Mouse (Mus musculus): Measurements from ENCODE around the gene Figla.
A peak's percentile ranks its signal among the peaks of the same experiment; 100 is the strongest.
"Not testable (repeated sequence)": the region's sequence is repeated elsewhere in the genome, so short reads cannot be mapped to it uniquely, and the experiment has no call there.

Gene Figla

GRCm38 (mm10) chr6:86015871-86016270 is at the start of gene Figla:
Figla (plus strand) TSS chr6:86016171.
- no peak for DNase-seq (ENCODE audit: low spot score)

GRCm38 (mm10) chr6:85966686-85967085 is 49.3 kb upstream of the Figla start:
- no peak for DNase-seq (ENCODE audit: low spot score)

DNA sequence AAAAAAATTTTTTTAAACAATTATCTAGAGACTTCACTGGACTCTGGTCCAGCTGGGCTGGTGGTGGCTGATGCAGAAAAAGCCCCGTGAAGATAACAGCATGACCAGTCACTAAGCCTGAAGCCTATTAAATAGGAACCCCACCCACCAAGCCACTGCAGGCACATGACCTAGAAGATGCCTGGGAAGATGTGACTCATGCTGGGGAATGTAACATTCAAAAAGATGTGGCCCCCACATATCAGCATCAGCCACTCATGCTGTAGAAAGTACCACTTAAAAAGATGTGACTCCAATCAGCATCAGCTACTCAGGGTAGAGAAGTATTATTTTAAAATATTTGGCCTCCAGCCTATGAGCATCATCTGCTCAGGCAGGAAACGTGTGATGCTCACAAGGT is 46.1 kb upstream of the Figla start:
- DNase-seq (ENCODE audit: low spot score), result no peak

- no peak for DNase-seq (ENCODE audit: low spot score)
Observed at GRCm38 (mm10) chr6:85972699-85973098, 43.3 kb upstream of the Figla start.

GRCm38 (mm10) chr6:85973336-85973735 is 42.6 kb upstream of the Figla start:
- no peak for DNase-seq (ENCODE audit: low spot score)

DNA sequence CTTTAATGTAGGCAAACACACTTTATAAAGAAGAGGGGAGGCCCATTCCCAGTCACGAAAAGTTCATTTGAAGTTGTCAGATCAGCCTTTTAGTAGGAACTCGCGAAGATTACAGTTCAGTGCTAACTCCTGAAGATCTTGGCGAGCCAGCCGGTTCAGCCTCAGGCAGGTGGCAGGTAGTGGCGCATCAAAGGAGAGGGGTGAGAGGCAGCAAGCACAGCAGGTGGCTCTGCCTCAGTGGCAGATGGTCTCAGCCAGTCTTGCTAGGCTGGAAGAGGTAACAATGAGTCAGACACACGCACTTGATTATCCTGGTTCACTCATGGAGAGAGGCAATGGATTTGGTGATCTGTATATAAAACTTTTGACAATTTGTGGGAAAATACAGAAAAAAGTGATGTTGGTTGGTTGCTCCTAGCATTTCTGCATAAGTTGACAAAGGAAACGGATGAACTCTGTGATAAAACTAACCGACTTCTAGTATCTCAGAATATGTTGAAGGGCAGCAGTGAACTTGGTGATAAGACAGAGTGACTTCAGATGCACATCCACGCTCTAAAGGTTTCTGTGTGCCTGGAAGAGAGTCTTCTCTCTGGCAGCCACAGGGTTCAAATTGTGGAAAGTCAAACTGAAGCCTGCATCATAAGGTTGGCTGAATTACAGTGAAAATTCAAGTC is 40.9 kb upstream of the Figla start:
- no peak for DNase-seq (ENCODE audit: low spot score)

DNA sequence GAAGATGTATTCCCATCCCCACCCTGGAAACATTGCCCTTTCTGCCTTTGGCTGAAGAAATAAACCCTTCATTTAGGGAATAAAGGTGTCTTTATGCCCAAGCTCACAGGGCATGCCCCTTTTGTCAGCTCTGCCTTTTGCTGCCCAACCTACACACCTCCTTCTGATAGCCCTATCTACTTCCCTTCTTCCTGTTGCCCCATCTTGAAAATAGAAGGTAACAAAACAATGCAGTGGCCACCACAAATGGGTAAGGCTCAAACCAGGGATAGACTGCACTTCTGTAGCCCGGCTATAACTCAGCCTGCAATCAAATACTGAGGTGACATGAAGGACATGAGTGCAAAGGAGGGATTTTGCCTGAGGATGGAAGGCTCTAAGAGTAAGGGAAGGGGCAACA is 40.2 kb upstream of the Figla start:
- no peak for DNase-seq (ENCODE audit: low spot score)

GRCm38 (mm10) chr6:85976242-85976641 is 39.7 kb upstream of the Figla start:
- no peak for DNase-seq (ENCODE audit: low spot score)

GRCm38 (mm10) chr6:85978736-85979135 is 37.2 kb upstream of the Figla start:
- not testable (repeated sequence) for DNase-seq (ENCODE audit: low spot score)

GRCm38 (mm10) chr6:85984351-85984750 is 31.6 kb upstream of the Figla start:
- DNase-seq (ENCODE audit: low spot score), result no peak

- DNase-seq (ENCODE audit: low spot score), result not testable (repeated sequence)
Observed at GRCm38 (mm10) chr6:85989570-85989969, 26.4 kb upstream of the Figla start.

GRCm38 (mm10) chr6:85990774-85991173 is 25.2 kb upstream of the Figla start:
- DNase-seq (ENCODE audit: low spot score), result not testable (repeated sequence)

DNA sequence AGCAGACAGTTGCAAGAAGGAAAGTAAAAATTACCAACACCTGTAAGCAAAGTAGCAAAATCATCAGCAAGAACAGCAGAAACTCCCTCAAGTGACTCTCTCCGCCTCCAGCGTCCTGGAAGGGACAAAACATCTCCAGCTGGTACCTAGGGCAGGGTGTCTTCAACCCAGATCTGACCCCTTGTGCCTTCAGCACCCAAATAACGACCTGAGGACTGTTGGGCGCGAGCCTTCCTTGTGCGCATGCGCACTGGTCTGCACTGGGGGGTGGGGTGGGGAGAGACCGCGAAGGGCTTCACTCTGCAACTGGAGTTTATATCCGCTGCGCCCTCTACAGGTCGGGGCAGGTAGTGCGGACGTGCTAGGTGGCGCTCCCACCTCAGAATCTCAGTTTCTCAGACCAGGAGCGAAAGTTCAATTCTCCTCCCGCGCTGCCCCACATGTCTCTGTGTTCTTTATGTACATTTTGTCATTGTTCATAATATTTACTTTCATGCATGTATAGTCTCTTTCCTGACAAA is 12.5 kb upstream of the Figla start:
- DNase-seq (ENCODE audit: low spot score), result no peak

DNA sequence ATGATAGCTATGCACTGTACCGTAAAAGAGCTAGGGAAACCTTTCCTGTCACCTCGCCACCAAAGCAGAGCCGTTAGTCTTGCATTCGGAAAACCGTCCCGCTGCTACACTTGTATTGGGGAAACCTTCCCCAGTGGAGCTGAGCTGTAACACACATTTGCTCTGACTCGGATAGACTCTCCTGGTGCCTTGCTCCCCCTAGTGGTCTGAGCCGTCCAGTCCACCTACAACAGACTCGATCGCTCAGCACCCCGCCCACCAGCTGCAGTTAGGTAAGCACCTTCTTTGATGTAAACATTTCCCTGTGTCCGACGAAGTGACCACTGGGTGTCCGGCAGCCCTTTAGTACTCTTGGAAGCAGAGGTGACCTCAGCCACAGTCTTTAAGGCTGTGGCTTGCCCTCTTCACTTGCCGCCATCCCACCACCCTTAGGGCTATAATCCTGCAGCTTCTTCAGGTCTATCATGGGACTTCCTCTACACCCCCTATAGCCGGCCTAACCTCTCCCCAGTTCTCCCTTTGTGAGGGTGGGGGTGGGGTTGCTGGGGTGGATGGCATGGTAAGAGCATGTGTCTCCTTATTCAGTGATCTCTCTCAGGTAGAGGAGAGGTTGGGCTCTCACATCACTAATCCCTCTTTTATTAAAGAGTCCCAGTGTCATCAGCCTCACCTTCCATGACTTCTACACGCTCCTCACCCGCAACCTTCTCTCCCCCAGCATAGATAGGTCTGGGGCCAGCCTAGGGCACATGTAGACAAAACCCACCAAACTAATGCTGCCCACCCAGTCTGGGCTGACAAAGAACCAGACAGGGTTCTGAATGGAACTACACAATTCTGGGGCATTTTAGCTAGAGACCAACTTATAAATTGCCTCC is 11.5 kb upstream of the Figla start:
- DNase-seq (ENCODE audit: low spot score), result peak; percentile 62

DNA sequence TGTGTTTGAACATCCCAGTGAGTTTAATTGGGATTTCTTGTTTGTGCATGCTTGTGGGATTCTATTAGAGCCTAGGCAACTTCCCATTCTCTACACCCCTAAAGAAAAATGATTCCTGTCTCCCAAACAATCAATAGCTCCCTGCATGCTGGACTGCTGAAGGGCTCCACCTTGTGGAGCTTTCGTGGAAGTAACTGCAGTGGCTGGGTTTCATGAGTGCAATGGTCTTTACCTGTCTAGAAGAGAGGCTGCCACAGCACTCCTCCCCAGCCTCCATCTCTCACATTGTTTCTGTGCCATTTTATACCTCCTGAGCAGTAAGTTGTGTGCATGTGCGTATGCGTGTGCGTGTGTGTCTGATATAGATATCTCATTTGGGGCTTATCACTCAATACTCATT is 6.0 kb upstream of the Figla start:
- peak; percentile 42 for DNase-seq (ENCODE audit: low spot score)

GRCm38 (mm10) chr6:86014812-86015211 is 1.2 kb upstream of the Figla start:
- not testable (repeated sequence) for DNase-seq (ENCODE audit: low spot score)

- no peak for DNase-seq (ENCODE audit: low spot score)
Observed at GRCm38 (mm10) chr6:86016793-86017350, 901 bp downstream of the Figla start.

DNA sequence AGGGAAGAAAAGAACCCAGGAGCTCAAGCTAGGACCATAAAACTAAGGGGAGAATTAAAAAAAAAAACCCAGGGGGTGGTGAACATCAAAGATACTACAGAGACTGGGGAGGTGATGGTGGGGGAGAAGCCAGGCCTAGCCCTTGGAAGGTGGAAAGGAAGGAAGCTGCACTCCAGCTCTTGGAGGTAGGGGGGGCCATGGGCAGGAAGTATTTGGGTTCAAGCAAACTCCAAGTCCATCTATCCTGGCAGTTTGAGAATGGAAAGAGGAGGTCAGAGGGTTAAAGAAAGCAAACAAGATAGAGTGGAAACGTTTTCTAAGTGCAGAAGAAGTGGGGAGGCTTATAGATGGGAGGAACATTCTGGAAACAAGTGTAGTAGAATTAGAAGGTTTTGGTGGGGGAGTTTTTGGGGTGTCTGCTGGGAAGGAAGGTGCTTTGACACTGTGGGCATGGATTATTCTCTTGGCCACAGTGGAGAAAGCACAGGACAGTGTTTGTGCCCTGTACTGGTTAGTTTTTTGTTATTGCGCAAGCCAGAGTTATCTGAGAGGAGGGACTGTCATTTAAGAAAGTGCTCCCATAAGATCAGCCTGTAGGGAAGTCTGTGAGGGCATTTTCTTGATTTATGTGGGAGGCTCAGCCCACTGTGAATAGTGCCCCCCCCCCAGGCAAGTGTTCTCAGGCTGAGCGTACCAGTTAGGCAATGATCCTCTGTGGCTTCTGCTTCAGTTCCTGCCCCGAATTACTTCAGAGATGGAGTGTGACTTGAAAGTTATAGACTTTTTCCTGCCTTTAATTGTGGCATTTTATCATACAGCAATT is 3.7 kb downstream of the Figla start:
- no peak for DNase-seq (ENCODE audit: low spot score)

- peak; percentile 30 for DNase-seq (ENCODE audit: low spot score)
Observed at GRCm38 (mm10) chr6:86020948-86021347, 5.0 kb downstream of the Figla start.

DNA sequence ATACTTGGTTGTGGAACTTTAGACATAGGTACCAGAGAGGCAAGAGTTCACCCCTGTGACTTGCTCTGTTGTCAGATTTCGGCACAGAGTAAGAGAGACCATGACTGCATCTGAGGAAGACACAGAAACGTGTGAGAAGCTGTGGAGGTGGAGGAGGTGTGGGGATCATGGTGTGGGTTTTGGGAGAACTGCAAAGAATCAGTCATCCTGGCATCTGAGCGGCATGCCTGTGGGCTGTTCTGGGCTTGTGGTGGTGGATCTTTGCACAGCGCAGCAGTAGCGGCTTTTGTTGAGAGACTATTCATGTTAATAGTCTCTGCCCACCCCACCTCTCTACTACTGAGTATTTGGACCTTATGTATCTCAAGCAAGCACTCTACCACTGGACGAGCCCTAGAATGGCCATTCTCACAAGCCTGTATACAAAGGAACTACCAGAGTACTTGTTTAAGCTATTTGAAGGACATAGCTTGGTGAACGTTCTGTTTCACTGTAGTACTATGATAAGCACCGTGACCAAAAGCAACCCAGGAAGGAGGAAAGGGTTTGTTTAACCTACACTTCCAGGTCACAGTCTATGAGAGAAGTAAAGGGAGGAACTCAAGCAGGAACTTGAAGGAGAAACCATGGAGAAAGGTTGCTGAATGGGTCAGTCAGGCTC is 10.8 kb downstream of the Figla start:
- DNase-seq (ENCODE audit: low spot score), result no peak

- DNase-seq (ENCODE audit: low spot score), result no peak
Observed at GRCm38 (mm10) chr6:86028150-86028549, 12.2 kb downstream of the Figla start.

All from ovary, postnatal 14 days (tissue).